Mouse (Mus musculus) ovary, adult 10 weeks (tissue): ENCODE results near the gene Shroom3. TPM values are rescaled to one million over a fixed set of nuclear protein-coding genes. Genes with fewer than 3 reads are reported as not detected.

Experiments used
- polyA plus RNA-seq: library from polyadenylated mRNA; stranded (reverse); fragments of 350-450 nt; fragmentation: Illumina TruSeq; extraction: RNeasy Lipid Tissue Mini Kit (QIAGEN cat#74804); gene quantifications from one replicate; pipeline ENCODE4 v1.2.3, GENCODE M21; 2014

Gene Shroom3
- 3.2 TPM for polyA plus RNA-seq

GRCm38 (mm10) chr5:92683351-92683807, at the start of gene Shroom3:
TSS of gene Shroom3 (plus strand) at chr5:92683435.

DNA sequence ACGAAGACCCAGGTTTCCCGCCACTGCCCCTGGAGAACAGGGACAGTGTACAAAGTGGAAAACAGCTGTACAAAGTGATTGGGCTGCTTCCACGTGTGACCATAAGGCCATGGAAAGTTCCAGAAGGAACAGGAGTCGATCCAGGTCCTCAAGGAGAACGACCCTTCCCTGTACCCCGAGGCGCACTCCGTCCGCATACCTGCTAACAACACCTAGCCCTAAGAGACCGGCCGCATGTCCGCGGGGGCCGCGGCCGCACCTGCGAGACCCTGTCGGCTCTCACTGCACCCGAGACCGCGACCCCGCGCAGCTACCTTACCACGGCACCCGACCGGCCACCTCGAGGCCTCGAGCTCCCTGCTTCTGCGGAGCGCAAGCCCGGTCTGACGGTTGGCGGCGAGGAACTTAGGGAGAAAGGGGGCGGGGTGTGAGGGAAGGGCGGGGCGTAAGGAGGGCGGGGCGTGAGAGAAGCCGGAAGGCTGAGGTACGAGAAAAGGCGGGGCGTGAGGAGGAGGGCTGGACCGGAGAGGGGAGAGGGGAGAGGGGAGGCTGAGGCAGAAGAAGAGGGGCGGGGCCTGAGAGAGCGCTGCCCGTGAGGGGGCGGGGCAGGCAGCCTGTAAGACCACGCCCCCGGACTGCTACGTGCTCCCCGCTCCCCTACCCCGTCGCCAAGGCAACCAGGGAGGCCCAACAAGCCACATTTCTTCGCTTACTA, 8.2 kb upstream of the Shroom3 start, which contains the start of gene Ccdc158:
TSS of gene Ccdc158 (minus strand) at position 413 of the 715 bp plus-strand sequence.

Other genes starting within 250 kb of the Shroom3 start
- 91.7 TPM for gene Nup54, start 248.2 kb upstream of the Shroom3 start, polyA plus RNA-seq
- gene Scarb2, start 176.6 kb upstream of the Shroom3 start, polyA plus RNA-seq = 178 TPM
- 8.2 TPM for gene Fam47e, start 128.4 kb upstream of the Shroom3 start, polyA plus RNA-seq
- 23.3 TPM for gene Stbd1, start 80.4 kb upstream of the Shroom3 start, polyA plus RNA-seq
- 15.4 TPM for gene Ccdc158, start 8.2 kb upstream of the Shroom3 start, polyA plus RNA-seq